Mouse (Mus musculus): ENCODE data around the gene Dglucy. TPM values are rescaled to one million over a fixed set of nuclear protein-coding genes. Genes with fewer than 3 reads are reported as not detected.
"Not testable (repeated sequence)": the region's sequence is repeated elsewhere in the genome, so short reads cannot be mapped to it uniquely, and the experiment has no call there.

Gene Dglucy
- total RNA-seq, 2 experiments from 2014 or later = 23.5 to 25.8 TPM

DNA sequence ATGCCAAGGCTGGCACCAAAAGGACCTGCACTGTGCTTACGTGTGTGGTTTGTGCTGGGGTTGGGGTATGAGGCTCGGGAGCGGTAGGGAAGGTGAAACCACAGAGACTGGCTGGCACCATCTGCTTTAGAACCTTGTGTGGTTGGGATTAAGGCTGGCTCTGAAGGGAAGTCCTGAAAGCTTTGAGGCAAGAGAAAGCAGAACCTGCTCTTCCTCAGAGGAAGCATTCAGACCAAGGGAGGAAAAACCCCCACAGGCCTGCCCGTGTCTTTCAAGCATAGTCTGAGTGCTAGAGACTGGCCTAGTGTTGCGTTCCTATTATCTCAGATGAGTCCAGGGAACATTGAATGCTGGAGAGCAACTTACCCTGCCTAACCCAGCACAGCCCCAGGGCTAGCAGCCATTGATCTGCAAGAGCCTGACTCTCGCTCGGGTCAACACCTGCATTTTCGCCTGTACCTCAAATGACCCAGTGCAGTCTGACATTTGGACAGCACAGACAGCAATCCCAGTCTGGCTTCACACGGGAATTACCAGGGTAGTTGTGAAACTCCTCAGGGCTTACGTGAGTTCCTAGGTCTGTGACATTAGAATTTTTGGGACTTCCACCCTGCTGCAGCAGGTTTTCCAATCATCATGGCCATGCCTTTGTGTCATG is 452 bp upstream of the Dglucy start:
- intact Hi-C loops (cut with DNase I) = loop anchor here (2.0 kb wide), 1 partner anchor 54 kb away; no protein-coding TSS in a partner anchor
- no peak for DNase-seq

DNA sequence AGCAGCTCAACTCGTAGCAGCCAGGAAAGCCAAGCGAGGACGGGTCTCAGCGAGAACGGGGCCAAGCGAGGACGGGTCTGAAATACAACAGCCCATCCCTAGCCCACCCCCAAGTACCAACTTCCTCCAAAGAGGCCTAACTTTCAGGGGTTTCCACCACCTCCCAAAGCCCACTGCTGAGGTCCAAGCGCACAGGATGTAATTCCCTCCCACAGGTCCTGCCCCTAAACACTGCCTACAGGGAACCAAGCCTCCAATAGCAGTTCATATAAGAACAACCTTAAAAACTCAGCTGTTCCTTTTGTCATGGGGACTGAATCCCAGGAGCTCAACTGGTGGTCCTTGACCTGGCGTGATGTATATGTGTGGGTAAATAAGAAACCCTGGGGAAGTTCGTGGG is 1.6 kb downstream of the Dglucy start:
- intact Hi-C loops (cut with DNase I) = no loop called here
- no peak for DNase-seq

DNA sequence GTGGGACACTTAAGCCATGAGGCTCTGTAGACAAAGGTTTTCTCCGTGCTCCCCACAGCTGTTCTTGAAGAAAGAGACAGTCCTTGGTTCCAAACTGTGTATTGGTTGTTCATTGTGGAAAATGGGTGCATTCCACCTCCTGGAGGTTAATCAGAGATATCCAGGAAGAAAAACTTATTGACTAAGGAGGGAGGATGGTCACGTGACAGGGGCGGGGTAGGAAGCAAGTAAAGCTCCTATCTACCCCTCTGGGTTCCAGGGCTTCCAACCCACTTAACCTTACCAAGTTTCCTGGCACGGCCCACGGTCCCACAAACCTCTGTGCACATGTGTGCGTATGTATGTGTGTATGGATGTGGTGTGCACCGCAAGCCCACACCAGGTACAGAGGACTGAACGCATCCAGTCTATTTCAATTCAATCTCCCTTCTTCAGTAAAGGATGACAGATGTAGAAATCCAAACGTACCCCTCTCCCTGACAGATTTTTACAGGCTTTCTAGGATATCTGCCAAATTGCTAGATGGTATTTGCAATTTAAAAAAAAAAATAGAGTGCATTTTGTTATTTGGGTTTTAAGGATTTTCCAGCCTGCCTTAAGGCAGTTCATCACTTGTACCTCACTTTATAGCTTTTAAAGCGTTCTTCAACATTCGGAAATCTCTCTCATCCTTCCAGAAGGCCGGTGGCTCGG is 2.7 kb downstream of the Dglucy start:
- intact Hi-C loops (cut with DNase I) = no loop called here
- DNase-seq = no peak

DNA sequence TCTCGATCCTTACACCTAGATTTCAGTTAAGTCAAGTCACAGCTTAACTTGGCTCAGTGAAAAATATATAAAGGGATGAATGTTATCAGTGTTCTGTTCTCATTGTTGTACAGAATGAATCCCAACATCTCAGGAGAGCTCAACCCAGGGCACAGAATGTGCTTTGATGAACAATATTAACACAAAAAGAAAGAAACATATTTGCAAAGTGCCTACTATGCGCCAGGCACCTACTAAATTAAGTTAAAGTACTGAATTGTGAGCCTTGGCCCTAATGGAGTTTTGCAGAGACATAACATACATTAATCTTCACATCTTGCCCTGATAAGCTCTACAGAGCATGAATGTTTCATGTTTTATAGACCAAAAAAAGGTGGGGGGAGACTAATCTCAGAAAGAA is 5.3 kb downstream of the Dglucy start:
- DNase-seq = no peak
- intact Hi-C loops (cut with DNase I) = no loop called here

DNA sequence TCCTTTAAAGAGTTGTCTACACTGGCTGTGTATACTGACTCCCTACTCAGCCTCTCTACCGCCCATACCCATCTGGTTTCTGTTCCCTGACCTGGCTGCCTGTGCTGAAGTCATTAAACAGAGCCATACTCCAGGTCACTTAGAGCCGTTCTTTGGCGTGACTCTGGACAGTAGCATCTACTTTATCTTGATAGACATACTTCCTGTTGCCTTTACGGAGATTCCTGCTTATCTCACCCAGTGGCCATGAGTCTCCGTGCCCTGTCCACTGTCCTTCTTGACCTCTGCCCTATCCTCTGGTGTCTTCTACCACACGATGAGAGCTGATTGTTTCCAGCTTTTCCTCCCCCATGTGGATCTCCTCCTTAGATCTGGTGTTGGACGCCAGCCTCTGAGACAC is 6.5 kb downstream of the Dglucy start:
- no peak for DNase-seq

DNA sequence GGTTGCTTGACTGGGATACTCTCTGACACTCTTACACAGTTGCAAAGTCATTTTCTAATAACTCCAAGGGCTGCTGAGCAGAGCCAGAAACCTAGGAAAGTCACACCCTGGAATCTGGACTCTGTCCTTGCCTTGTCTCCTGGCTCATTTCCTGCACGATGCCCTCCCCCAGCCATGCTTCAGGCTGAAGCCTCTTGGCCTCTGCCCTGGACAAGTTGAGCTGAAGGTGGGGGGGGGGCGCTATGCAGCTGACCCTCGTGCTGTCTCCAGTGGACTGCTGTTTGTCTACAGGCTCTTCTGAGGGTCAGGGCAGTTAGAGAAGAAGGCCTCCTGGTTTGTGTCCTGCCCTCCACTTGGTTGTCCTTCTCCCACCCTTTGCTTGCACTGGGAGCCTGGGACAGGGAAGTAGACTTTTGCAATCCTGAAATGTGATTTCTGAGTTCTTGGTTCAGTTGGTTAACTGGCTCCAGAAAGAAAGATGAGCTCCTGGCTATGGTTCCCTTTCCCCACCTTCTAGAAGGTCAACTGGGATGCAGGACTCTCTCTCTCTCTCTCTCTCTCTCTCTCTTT is 11.2 kb downstream of the Dglucy start:
- intact Hi-C loops (cut with DNase I) = no loop called here
- DNase-seq = peak; percentile 31 to 36

More for the DNA sequence above, 6.5 kb downstream of the Dglucy start:
- intact Hi-C loops (cut with DNase I) = no loop called here

DNA sequence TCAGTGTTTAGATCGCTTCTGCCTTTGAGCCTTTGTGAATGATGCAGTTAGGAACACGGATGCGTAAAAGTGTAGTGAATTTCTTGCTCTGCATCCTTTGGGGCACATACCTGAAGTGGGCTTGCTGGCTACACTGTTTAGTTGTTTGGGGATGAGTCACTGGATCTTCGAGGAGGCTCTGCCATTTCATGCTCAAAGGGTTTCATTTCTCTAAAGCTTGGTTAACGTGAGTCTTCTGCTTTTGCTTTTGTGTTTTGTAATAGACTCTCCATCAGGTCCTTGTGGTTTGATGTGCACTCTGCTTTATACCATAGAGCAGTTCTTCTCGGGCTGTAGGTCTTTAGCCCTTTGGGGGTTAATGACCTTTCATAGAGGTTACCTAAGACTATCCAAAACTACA is 12.6 kb downstream of the Dglucy start:
- intact Hi-C loops (cut with DNase I) = no loop called here
- no peak for DNase-seq

DNA sequence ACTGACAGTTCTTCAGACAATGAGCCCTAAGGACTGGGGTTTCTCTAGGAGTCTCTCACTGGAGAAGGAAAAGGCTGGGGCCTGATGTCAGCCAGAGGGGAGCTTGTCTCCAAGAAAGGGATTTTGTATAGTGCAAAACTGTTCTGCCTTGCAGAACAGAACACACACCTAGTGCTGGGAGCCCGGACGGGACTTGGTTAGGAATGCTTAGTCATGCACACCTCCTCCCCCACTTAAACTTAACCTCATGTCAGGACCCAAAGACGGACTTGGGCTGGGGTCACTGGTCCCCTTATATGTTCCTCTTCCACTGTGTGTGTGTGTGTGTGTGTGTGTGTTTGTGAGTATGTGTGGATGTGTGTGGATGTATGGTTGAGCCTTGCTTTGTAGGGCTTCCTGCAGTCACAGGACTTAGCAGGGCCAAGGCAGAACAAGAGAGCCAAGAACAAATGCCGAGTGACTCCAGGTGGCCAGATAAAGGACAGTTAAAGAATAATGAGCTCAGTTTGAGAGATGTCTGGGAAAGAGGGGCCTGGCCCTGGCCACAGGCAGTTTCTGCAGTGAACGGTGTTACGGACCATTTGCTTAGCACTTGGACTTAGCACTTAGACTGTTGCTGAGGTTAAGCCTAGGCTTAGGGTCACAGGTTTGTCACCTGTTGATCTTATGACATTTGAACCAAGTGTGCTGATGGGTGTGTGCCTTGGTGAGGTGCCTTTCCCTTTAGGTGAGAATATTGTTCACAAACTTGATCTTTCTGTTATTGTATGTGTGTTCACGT is 15.8 kb downstream of the Dglucy start:
- intact Hi-C loops (cut with DNase I) = no loop called here
- no peak for DNase-seq

DNA sequence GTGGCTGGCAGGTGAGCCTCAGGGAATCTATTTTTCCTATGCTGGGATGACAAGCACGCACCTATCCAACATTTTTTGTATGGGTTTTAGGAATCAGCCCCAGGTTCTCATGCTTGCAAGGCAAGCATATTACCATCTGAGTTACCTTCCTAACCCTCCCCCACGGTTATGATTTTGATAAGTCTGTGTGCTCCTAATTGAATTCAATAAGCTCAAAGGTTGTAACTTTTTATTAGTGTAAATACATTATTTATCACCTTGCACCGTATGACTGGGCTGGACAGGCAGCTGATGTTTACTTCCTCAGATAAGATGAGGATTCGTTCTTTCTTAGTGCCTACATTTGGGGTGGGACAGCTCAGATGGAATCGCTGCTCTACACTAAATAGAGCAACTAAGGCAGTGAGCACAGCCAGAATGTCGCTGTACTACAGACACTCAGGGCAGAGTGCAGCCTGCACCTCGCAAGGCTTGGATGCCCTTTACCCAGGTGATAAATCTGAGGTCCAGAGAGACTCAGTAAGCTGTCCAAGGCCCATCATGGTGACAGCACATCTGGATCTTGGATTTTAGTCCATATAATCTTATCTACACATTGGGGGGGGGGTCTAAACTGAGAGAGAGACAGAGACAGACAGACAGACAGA is 16.7 kb downstream of the Dglucy start:
- no peak for DNase-seq
- intact Hi-C loops (cut with DNase I) = no loop called here

DNA sequence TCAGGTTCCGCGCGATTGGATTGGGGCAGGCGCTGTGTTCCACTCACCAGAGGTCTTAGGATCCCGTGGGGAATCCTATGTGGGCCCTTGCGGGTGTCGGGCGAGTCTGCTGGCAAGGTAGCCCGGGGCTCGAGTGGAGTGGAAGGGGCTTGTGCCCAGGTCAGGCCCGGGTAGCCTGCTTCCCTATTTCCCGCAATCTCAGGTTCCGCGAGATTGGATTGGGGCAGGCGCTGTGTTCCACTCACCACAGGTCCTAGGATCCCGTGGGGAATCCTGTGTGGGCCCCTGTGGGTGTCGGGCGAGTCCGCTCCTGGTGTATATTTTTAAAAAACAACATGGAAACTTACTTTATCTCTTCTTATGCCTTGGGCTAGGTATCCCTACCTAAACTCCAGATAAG is 24.5 kb downstream of the Dglucy start:
- DNase-seq; intact Hi-C loops (cut with DNase I): not testable (repeated sequence)

DNA sequence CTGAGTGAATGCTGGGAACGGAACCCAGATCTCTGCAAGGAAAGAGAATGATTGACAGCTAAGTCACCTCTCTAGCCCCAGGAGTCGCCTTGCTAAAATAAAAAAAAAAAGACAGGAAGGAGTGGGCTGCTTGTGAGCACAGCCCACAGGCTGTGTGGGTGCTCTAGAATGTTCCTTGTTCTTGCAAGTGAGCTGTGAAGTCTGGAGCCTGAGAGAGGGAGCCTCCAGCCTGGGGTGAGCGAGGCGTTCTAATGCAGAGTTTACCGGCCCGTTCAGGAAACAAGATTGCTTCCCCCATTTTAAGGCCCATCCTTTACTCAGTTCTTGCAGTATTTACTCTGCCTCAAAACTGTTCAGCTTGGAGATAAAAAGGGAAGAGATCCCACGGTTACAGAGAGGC is 28.4 kb downstream of the Dglucy start:
- DNase-seq = no peak
- intact Hi-C loops (cut with DNase I) = no loop called here

DNA sequence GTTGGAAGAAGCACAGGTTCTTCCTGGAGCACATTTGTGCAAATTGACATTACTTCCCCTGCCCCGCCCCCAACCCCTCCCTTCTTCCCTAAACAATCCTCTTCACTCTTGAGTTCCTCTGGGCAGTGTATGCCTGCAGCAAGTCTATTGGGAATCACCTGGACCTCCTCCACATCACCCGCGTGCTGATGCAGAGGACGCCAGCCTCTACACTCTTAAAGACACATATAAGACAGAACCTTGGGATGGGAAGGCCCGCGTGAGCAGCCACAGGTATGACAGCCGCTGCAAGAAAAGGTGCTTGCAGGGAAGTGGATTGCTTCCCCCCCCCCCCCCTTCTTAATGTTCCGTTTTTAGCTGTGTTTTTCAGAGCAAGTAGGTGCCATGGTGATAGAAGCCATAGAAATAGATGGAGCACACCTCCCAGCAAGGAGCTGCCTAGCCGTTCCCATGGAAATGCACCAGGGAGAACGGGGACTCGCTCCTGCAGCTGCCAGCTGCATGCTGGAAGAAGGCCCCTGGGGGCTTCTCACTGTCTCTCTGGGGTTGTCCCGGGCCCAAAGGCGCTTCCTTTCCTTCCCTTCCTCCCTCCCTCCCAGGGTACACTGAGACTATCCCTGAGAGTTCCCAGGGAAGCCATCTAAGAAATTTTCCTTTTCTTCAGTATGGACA is 29.9 kb downstream of the Dglucy start:
- DNase-seq = no peak
- intact Hi-C loops (cut with DNase I) = no loop called here

DNA sequence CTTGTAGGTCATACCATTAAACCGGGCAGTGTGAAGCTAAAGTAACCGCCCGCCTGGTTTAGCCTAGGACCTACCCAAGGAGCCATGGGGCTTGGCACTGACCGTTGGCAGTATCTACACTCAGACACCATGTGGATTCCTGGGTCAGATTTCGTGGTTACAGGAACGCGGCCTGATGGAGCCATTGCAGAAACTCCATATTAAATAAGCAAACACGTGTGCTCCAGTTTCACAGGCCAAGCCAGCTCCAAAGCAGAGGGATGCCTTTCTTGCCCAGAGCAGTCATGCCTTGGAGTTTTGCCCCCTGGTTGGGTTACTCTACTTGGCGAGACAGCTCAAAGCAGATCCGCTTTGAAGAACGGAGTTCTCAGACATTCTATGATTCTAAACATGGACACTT is 31.7 kb downstream of the Dglucy start:
- intact Hi-C loops (cut with DNase I) = no loop called here

DNA sequence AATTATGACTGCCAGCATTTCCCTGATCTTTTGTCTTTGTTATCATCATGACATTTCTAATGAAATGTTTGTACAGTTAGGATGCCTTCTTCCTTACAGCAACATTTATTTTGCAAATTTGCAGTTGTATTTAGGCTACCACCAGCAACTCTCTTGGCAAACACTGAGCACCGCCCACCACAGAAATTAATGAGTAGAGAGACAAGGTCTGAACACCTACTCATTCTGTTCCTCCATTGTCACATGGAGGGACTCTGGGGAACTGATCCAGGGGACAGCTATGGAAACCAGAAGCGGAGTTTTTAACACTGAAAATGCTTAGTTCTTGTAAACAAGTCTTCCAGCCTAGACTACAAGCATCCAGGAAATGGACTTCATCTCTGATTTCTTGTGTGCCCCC is 35.0 kb downstream of the Dglucy start:
- no peak for DNase-seq
- intact Hi-C loops (cut with DNase I) = no loop called here

More for the DNA sequence above, 31.7 kb downstream of the Dglucy start:
- no peak for DNase-seq

DNA sequence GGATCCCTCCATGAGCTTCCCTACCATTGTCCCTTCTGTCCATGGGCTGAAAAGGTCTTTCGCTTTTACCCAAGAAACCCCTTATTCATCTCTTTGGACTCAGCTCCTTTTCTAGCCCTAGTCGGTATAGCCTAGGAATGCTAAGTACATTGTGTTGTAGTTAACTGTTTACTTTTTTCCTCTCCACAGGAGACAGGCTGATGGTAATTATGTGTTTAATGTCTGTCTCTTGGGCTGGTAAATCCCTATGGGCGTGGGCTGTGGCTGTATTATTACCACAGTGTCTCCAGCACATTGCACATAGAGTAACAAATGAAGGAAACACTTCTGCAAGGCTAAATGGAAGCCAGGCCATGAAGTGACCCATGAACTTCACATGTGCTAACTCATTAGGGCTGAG is 35.8 kb downstream of the Dglucy start:
- intact Hi-C loops (cut with DNase I) = no loop called here
- DNase-seq = no peak

DNA sequence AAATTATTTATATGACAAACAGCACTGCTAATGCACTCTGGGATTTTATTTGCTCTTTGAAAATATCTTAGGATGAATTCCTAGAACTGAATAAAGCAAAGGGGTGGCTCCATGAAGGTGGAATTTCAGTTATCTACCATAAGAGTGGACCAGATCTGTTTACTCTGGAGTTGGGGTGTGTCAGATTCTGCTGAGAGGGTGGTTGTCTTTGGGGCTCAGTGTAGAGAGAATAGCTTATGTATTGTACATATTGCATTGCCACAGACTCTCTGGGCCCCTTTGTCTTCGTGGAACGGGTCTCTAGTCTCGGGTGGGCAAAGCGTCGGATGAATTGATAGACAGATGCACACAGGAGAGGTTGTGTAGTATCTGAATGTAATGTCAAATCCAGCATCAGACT is 38.0 kb downstream of the Dglucy start:
- DNase-seq = no peak
- intact Hi-C loops (cut with DNase I) = no loop called here

DNA sequence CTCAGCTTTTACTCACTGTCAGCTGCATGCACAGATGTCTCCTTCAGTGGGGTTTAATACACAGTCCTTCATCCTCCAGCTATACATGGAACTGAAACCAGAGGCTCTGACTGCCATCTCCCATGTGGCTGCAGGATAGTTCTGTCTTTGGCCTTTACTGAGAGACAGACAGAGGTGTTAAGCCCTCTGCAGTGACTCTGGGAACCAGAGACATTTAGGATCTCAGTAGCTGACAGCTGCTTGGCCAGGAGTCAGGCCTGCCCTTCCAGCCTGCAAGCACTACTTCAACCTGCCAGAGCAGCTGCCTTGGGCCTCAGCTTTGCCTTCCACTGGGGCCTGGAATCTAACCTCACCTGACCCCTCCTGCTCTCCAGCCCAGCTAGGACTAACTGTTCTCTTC is 41.1 kb downstream of the Dglucy start:
- intact Hi-C loops (cut with DNase I) = no loop called here
- peak; percentile 73 to 87 for DNase-seq

DNA sequence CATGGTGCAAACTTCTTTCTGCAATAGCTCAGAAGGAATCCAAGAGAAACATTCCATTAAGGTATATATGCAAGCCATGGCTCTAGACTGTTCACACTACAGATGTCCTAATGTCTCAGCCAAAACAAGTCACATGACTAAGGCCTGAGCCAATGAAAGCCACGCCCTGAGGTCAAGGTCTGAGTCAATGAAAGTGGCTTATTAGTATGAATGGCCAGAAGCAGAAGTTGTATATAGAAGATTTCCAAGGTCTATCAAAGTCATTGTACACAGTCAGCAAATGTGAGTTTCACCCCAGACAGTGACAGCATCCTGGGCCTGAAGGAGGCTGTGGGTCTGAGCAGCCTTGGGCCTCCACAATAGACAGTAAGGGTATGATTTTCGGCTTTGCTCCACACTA is 52.2 kb downstream of the Dglucy start:
- no peak for DNase-seq
- intact Hi-C loops (cut with DNase I) = no loop called here

DNA sequence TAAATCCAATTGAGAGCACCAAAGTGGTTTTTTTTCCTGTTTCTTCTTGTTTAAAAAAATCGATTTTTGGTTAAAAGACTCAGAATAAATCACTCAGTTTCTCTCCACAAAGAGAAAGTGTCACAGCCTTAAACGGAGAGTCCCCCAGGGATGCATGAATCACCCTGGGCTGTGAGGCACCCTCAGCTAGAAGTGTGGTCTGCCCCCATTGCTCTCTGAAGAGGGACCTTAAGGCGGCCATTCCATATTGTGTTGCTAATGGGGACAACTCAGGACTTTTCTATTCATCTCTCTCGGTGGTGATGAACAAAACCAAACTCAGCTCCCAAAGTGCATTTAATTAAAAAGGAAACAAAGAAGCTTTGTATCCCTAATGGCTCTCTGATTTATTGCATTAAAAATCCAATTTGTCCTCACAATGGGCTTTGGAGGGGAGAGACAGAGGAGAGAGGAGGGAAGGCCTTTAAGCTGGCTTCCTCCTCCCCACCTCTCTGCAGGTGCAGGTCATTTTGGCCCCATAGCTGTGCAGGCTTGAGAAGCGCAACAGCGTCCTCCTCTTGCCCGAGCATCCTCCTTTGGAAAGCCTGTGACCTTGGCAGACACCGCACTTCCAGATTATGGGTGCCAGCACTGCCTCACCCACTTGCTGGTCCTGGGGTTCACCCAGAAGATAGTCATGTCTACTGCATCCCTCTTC is 52.9 kb downstream of the Dglucy start:
- intact Hi-C loops (cut with DNase I) = no loop called here
- no peak for DNase-seq

DNA sequence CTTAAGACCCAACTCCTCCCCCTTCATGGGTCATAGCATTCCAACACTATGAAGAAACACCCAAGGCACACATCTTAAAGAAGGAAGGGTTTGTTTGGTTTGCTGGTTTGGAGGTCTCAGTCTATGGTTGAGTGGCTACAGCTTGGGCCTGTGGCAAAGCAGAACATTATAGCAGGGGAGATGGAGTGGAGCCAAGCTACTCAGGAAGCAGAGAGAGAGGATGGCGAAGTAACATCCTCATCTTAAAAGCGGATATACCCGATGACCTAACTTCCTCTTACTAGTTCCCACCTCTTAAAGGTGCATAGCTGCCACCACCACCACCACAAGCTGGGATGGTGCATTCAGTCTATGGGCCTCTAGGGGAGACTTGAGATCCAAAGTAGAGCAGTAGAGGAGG is 58.4 kb downstream of the Dglucy start:
- DNase-seq = no peak
- intact Hi-C loops (cut with DNase I) = no loop called here
